18 mouse cellular contexts compared by ENCODE assay signal in the genomic region with DNA sequence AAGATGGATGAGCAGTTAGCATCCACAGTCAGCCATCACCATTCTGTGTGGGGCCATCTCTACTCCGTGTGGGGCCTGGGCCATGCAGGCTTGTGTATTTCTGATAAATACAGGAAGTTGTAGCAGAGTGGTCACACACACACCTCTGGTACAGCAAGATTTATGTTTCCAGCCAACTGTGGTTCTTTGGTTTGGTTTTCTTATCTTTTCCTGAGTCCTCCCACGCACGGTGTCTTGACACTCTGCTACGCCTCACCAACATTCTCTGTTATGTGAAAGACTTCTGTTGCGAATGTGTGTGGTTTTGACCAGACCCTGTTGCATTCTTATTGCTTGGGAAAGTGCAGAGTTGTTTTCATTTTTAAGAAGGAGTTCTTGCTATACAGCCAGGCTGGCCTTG. TPM values are rescaled to one million over a fixed set of nuclear protein-coding genes. Genes with fewer than 3 reads are reported as not detected.
DNase-seq lines count a peak whose midpoint lies in the region; ATAC-seq and TF ChIP-seq lines count a peak whose summit lies in the region.
"Had no signal": no experiment of that assay in that cellular context is flagged by ENCODE, and none has a peak within 500 bp of the region (broad histone marks: within the 10 kb centered on the region; RNA-seq: fewer than 3 reads in every experiment).

No protein-coding gene starts in this region.

- H3ac ChIP-seq in myocyte (ENCODE audit: control insufficient read depth, insufficient read length), result no peak overlapping the region

- intact Hi-C loops in gastrocnemius, postnatal 14 days (cut with DNase I; ENCODE audit: low total_unique reads), result no loop called here

- TF ChIP-seq CTCF in kidney, postnatal 0 days (IDR thresholded peaks at IDR 0.05; ENCODE audit: low read depth), result no peak

- H3K9me3 ChIP-seq in kidney, postnatal 0 days (replicated peaks; ENCODE audit: low read length), result no peaks in the 10 kb centered on the region
- H3K9me3 ChIP-seq in kidney, embryonic 15.5 days (replicated peaks), result no peaks in the 10 kb centered on the region
- H3K9me3 ChIP-seq: midbrain, embryonic 12.5 days had no signal

- no peak for TF ChIP-seq POLR2A in myocyte (IDR thresholded peaks at IDR 0.05; ENCODE audit: insufficient read length, low read depth)

- DNase-seq in kidney, postnatal 0 days (ENCODE audit: low spot score), result peak; percentile 58
- no peak for DNase-seq in layer of hippocampus, adult 9-11 months
- no peak for DNase-seq in cerebellum, postnatal 10 days
- DNase-seq in gastrocnemius, postnatal 14 days, result no peak
- DNase-seq: adrenal gland, postnatal 36 days; cerebellum, adult 11 months; kidney, postnatal 25 days; lung, adult 2 months; right cerebral cortex, postnatal 14 days had no signal

- 16% methylated on average over 5 of the region's 5 CpGs for WGBS in kidney, postnatal 0 days
- WGBS in kidney, embryonic 15.5 days, result 21% methylated on average over 5 of the region's 5 CpGs

- no peaks in the 10 kb centered on the region for H3K36me3 ChIP-seq in kidney, postnatal 0 days (ENCODE audit: insufficient read depth, low read length)
- no peaks in the 10 kb centered on the region for H3K36me3 ChIP-seq in kidney, embryonic 15.5 days
- H3K36me3 ChIP-seq in myocyte (ENCODE audit: control insufficient read depth, insufficient read depth), result no peaks in the 10 kb centered on the region
- H3K36me3 ChIP-seq: heart, embryonic 13.5 days; midbrain, embryonic 12.5 days had no signal

- H3K27me3 ChIP-seq in kidney, postnatal 0 days (ENCODE audit: insufficient read depth, low read length), result no peaks in the 10 kb centered on the region
- no peaks in the 10 kb centered on the region for H3K27me3 ChIP-seq in kidney, embryonic 15.5 days
- no peaks in the 10 kb centered on the region for H3K27me3 ChIP-seq in myocyte (ENCODE audit: control insufficient read depth, insufficient read depth, insufficient read length)
- H3K27me3 ChIP-seq: heart, embryonic 13.5 days; midbrain, embryonic 12.5 days had no signal

- H3K27ac ChIP-seq in kidney, postnatal 0 days, result no peak overlapping the region
- no peak overlapping the region for H3K27ac ChIP-seq in kidney, embryonic 15.5 days
- H3K27ac ChIP-seq: heart, embryonic 13.5 days; hindbrain, postnatal 0 days; left cerebral cortex, adult 2 months; midbrain, embryonic 12.5 days; stomach, postnatal 0 days had no signal

- no peak overlapping the region for H3K9ac ChIP-seq in kidney, postnatal 0 days (ENCODE audit: low read depth, low read length)
- H3K9ac ChIP-seq in kidney, embryonic 15.5 days, result no peak overlapping the region
- H3K9ac ChIP-seq: heart, embryonic 13.5 days; midbrain, embryonic 12.5 days had no signal

- H3K79me2 ChIP-seq in myocyte (ENCODE audit: control insufficient read depth, insufficient read depth), result no peaks in the 10 kb centered on the region

- peaks cover 3% of the 10 kb centered on the region; the same call in 1 of the 2 replicates for H3K4me1 ChIP-seq in kidney, postnatal 0 days (replicated peaks; ENCODE audit: insufficient read depth, low read length)
- peaks cover 28% of the 10 kb centered on the region for H3K4me1 ChIP-seq in kidney, embryonic 15.5 days
- H3K4me1 ChIP-seq: midbrain, embryonic 12.5 days had no signal

- H3K4me3 ChIP-seq in kidney, postnatal 0 days (replicated peaks; ENCODE audit: low read depth, low read length), result no peak overlapping the region
- H3K4me3 ChIP-seq in kidney, embryonic 15.5 days (replicated peaks), result no peak overlapping the region
- H3K4me3 ChIP-seq in myocyte, result no peak overlapping the region
- H3K4me3 ChIP-seq: heart, embryonic 13.5 days; left cerebral cortex, adult 2 months; midbrain, embryonic 12.5 days had no signal

- no peak for ATAC-seq in kidney, postnatal 0 days (replicated peaks; ENCODE audit: low FRiP score, low read depth)
- no peak for ATAC-seq in kidney, embryonic 15.5 days (replicated peaks; ENCODE audit: low FRiP score)
- ATAC-seq in CD4-positive, CD25-positive, alpha-beta regulatory T cell, adult 4 months, result peak; percentile 53
- peak; percentile 65 for ATAC-seq in inflammation-experienced regulatory T-cells, adult 6 months
- ATAC-seq: hindbrain, postnatal 0 days had no signal

- no peak overlapping the region for H3K4me2 ChIP-seq in kidney, postnatal 0 days (ENCODE audit: low read length)
- no peak overlapping the region for H3K4me2 ChIP-seq in kidney, embryonic 15.5 days
- peak overlapping the region; percentile 21 for H3K4me2 ChIP-seq in myocyte (ENCODE audit: low read depth)
- H3K4me2 ChIP-seq: heart, embryonic 13.5 days; midbrain, embryonic 12.5 days had no signal

TF ChIP-seq in myocyte, 11 proteins besides CTCF, POLR2A, EP300 and RAD21:
- TF ChIP-seq MAX (IDR thresholded peaks at IDR 0.05; ENCODE audit: low read depth) (no peak), E2F4 (IDR thresholded peaks at IDR 0.05; ENCODE audit: insufficient read depth) (no peak)

RNA-seq across cellular contexts. Expression of a gene that starts 5.1 kb away (rescaled TPM):
- 36.2 and 36.3 TPM in 2 replicates for polyA plus RNA-seq in kidney, postnatal 0 days (2015; fragmentation: Nextera tagmentation; extraction: Ambion mirVana)
- polyA plus RNA-seq in kidney, embryonic 15.5 days (2015; fragmentation: Nextera tagmentation; extraction: Ambion mirVana), result 60.6 and 69.5 TPM in 2 replicates
- 100 to 1,000 TPM in 1 of 2 experiments, 10 to 100 TPM in 1; 83.7 to 103 TPM for polyA plus RNA-seq in CD4-positive, CD25-positive, alpha-beta regulatory T cell, adult 4 months (2017; shearing (Covaris generic))
- 100 to 1,000 TPM in 1 of 3 experiments, 10 to 100 TPM in 2; 70.7 to 113 (median 98.7) TPM for polyA plus RNA-seq in inflammation-experienced regulatory T-cells, adult 6 months (2017; shearing (Covaris generic))
- 25.5 TPM for polyA plus RNA-seq in myocyte (2012; fragmentation: generic; extraction: Trizol)
- total RNA-seq in gastrocnemius, postnatal 14 days (2021), result 10 to 100 TPM; 23.9 to 36.8 TPM

RNA-seq across cellular contexts. Expression of a gene that starts 34.0 kb away (rescaled TPM):
- polyA plus RNA-seq in kidney, postnatal 0 days (2015; fragmentation: Nextera tagmentation; extraction: Ambion mirVana), result 2.2 and 2.8 TPM in 2 replicates
- 1.4 and 2.0 TPM in 2 replicates for polyA plus RNA-seq in kidney, embryonic 15.5 days (2015; fragmentation: Nextera tagmentation; extraction: Ambion mirVana)
- not detected for polyA plus RNA-seq in CD4-positive, CD25-positive, alpha-beta regulatory T cell, adult 4 months (2017; shearing (Covaris generic))
- polyA plus RNA-seq in inflammation-experienced regulatory T-cells, adult 6 months (2017; shearing (Covaris generic)), result under 1 TPM in 1 of 3 experiments, not detected in 2; 0.30 TPM
- polyA plus RNA-seq in myocyte (2012; fragmentation: generic; extraction: Trizol), result 4.1 TPM
- 100 to 1,000 TPM; 443 to 446 TPM for total RNA-seq in gastrocnemius, postnatal 14 days (2021)

RNA-seq across cellular contexts. Expression of a gene that starts 45.7 kb away (rescaled TPM):
- 106 and 110 TPM in 2 replicates for polyA plus RNA-seq in kidney, postnatal 0 days (2015; fragmentation: Nextera tagmentation; extraction: Ambion mirVana)
- polyA plus RNA-seq in kidney, embryonic 15.5 days (2015; fragmentation: Nextera tagmentation; extraction: Ambion mirVana), result 40.6 and 45.0 TPM in 2 replicates
- polyA plus RNA-seq in CD4-positive, CD25-positive, alpha-beta regulatory T cell, adult 4 months (2017; shearing (Covaris generic)), result 10 to 100 TPM in 1 of 2 experiments, 1 to 10 TPM in 1; 6.0 to 12.2 TPM
- polyA plus RNA-seq in inflammation-experienced regulatory T-cells, adult 6 months (2017; shearing (Covaris generic)), result 10 to 100 TPM in 1 of 3 experiments, 1 to 10 TPM in 2; 3.1 to 11.0 (median 8.1) TPM
- polyA plus RNA-seq in myocyte (2012; fragmentation: generic; extraction: Trizol), result not detected
- total RNA-seq in gastrocnemius, postnatal 14 days (2021), result 1 to 10 TPM; 7.6 to 9.6 TPM
- total RNA-seq: hindbrain, postnatal 0 days had no signal

Comparison
In these comparisons a context has a peak if more than half of its experiments do, and no peak if none do; other contexts are left out.
1. ATAC-seq: peak in CD4-positive, CD25-positive, alpha-beta regulatory T cell, adult 4 months (single experiment) and inflammation-experienced regulatory T-cells, adult 6 months (single experiment); none in kidney, postnatal 0 days (single experiment) and kidney, embryonic 15.5 days (single experiment).